Mouse (Mus musculus) telencephalon, adult 2 months (tissue): Measurements from ENCODE around the gene Slc7a11.
A peak's percentile ranks its signal among the peaks of the same experiment; 100 is the strongest.

Source experiments
- DNase-seq: peaks from one replicate; pipeline ENCODE4 v3.0.0-alpha.2; 2011; ENCODE audit warnings: low read depth, low spot score

The Slc7a11 gene

DNA sequence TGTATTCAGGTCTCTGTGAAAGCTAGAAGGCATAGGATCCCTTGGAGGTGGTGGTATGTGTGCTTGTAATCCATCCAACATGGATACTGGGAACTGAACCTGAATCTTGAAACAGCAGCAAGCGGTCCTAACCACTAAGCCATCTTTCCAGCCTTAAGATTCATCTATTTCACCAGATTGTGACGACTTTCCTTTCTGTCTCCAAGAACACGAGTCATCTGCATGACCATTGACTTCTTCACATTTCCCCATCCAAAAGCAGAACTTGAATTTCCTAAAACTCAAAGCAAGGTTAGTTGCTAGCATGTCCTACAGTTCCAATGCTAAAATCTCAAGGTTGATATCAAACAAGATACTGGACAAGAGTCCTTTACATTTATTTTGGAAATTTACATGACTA lies 37.5 kb downstream of the Slc7a11 start:
- DNase-seq: no peak

DNA sequence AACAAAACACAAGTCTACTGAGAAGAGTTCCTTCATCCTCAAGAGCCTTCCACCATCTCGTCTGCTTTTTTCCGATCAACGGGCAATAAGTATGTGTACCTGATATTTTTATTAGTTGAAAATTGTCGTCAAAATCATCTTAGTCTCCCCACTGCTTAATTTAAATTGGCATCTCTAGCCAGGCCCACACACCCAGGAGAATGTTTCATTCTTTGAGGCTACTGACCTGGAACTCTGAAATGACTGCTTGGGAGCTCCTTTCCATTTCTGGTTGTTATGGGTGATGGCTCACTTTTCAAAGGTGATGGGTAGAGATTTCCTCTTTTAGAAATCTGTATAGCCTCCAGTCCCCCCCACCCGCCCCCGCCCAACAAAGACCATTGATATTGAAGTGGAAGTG lies 54.6 kb downstream of the Slc7a11 start:
- DNase-seq: no peak

- no peak for DNase-seq
Observed at GRCm38 (mm10) chr3:50388288-50388687, 55.1 kb downstream of the Slc7a11 start.

DNA sequence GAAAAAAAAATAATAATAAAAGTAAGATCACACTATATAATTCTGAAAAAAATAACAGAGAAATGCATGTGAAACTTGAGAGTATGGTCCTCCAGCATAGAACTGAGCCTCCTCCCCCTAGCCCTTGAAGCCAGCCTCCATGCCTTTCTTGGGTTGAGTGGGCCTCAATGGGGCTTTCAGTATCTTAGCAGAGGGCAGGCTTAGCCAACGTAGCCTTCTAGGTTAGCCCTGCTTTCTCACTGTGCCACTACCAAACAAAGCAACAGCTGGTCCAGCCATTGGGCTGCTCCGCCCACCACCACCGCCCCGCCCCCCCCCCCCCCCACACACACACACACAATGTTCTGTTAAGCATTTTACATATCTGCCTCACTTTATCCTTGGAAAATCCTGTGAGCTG lies 56.1 kb downstream of the Slc7a11 start:
- no peak for DNase-seq

DNA sequence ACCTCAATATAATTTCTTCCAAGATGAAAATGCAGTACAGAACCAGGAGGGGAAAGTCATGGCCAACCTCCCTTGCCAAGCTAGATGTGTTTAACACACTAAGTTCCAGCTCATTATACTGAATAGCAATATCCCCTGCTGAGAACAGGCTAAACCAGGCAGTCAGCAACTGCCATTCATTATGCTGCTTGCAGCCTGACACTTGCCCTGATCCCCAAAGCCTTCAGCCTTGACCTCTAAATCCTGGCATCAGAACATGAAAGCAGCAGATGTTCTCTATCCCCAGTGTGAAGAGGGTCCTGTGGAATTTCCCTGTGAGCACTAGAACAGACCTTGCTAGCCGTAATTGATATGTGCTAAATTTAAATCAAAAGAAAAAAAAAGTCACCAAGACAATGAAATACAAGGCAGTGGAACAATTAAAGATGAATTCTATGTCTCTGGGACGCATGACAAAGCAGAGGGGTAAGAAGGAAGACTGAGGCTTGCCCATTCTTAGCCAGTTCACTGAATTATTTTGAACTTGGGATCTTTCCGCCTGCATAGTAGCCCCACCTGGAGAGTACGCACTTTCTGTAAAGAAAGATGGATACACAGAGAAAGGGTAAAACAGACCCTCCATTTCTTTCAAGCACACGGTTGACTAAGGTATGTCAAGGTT lies 56.7 kb downstream of the Slc7a11 start:
- no peak for DNase-seq

DNA sequence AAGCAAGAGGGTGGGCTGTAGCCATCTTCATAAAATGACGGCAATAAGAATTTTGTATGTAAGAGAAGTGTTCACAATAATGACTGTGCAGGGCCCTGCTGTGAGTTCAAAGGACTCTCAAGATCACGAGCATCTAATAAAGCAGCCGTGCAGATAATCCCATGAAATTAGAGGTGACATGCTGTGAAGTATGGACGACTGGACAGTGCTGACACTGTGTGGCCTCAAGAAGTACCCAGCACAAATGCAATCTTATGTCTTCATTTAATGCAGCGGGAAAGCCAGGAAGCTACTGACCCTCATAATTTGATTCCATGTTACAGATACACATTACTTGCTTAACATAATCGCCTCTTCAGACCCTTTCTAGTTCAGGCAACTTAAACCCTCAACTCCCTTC lies 57.3 kb downstream of the Slc7a11 start:
- no peak for DNase-seq

- DNase-seq: no peak
Observed at GRCm38 (mm10) chr3:50382729-50383128, 60.7 kb downstream of the Slc7a11 start.

- DNase-seq: no peak
Observed at GRCm38 (mm10) chr3:50381861-50382693, 61.3 kb downstream of the Slc7a11 start.

DNA sequence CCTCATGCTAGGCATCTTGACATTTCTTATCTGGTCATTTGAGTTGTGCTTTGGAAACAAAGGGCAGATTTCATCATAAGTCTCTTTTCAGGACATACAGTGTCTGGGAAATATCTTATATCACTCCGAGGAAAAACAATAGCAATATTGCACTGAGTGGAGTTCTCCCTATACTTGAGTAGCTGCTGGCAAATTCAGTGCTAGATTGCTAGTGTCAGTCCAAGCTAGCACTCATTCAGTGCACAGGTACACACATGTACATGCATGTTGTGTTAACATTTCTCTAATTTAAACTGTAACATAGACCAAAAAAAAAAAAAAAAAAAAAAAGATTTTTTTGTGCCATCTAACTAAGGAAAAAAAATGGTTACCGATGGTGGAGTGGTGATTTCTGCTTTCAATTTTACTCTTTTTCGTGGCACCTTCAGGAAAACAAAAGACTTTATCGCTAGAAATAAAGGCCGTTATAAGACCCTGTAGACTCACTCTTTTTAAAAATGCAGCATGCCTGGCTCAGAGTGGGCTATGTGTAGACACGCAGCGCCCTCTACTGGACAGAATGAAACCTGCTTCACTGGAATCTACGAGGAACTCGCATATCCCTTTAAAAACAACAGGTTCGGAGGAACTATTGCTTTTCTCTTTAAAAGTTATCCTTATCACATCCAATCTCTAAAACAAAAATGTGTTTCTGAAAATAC lies 62.1 kb downstream of the Slc7a11 start:
- DNase-seq: peak; percentile 67

DNA sequence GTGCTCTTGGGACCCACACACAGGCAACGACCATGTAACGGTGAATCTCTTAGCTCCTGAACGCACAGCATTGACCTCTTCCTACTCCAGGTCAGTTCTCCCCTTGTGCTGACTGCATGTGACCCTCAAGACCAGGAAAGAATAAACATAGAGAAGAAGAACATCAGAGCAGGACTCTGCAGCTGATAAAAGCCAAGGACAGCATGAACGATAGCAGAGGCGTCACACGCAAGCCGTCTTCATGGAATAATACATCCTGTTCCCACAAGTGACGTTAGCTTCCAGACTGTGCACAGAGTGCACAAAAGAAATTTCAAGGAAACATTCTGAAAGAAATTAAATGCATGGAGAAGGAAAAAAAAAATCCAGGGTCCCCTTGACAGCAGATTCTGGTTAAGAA lies 63.5 kb downstream of the Slc7a11 start:
- DNase-seq: no peak

GRCm38 (mm10) chr3:50375477-50375876 lies 67.9 kb downstream of the Slc7a11 start:
- DNase-seq: no peak

- no peak for DNase-seq
Observed at GRCm38 (mm10) chr3:50369791-50370190, 73.6 kb downstream of the Slc7a11 start.

DNA sequence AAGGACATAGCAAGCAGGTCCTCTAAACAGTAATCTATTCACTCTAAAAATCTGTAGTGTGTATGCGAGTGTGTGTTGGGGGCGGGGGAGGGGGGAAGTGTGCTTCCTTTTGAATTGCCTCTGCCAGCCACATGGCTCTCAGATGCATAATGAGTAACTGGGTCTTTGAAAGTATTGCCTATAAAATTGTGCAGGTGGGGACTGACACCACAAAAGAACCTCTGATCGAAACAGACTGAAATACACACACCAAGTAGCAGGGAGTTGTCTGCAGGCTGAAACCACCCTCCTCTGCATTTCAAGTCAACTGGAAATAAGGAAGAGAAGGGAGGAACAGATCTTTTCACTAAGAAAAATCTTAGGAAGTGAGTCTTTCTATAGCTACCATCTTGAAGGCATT lies 76.2 kb downstream of the Slc7a11 start:
- DNase-seq: no peak

GRCm38 (mm10) chr3:50363659-50364058 lies 79.8 kb downstream of the Slc7a11 start:
- DNase-seq: no peak

GRCm38 (mm10) chr3:50347081-50347480 lies 96.3 kb downstream of the Slc7a11 start:
- DNase-seq: no peak

- DNase-seq: no peak
Observed at GRCm38 (mm10) chr3:50344411-50344810, 99.0 kb downstream of the Slc7a11 start.

- DNase-seq: no peak
Observed at GRCm38 (mm10) chr3:50324524-50324923, 118.9 kb downstream of the Slc7a11 start.

DNA sequence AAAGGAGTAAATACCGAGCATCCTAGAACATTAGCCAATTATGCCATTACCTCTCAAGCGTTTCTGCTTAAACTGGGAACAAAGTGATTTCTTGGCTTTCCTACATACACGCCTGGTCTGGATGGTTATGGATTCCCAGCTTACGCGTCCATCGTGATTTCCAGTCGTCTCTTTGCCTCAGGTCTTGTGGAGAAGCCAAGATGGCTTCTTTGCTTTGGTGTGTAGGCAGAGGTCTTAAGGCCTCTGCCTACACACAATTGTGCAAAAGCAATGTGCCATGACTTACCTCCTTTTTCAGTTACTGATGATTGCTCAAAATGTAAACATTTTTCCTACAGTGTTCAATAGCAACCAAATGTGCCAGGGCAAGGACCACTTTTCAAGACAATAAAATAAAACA lies 119.5 kb downstream of the Slc7a11 start:
- DNase-seq: no peak

- no peak for DNase-seq
Observed at GRCm38 (mm10) chr3:50320862-50321261, 122.6 kb downstream of the Slc7a11 start.

- no peak for DNase-seq
Observed at GRCm38 (mm10) chr3:50318074-50318473, 125.3 kb downstream of the Slc7a11 start.

GRCm38 (mm10) chr3:50313816-50314215 lies 129.6 kb downstream of the Slc7a11 start:
- DNase-seq: no peak
